Mouse (Mus musculus) limb, embryonic 14.5 days (tissue): ENCODE measurements at regions not wholly inside any gene's neighbourhood (a gene's known extent, or its start where the extent isn't known, plus 50 kb on each side); places are given as distances from the start of the nearest gene placed in this dataset.
A peak's percentile ranks its signal among the peaks of the same experiment; 100 is the strongest.

Source experiments
- ATAC-seq: fragments of 200-750 bp; cut with Nextera tagmentation; 2 replicates; pipeline ENCODE4 v1.8.0; 2017; ENCODE audit warnings: low read depth, moderate number of reproducible peaks, moderate TSS enrichment; ENCODE audit not compliant: low FRiP score
- DNase-seq: peaks from one replicate; pipeline ENCODE4 v3.0.0-alpha.2; 2015; ENCODE audit warnings: low spot score
- H3K27ac ChIP-seq: fragments of 300-500 bp; sonication (generic); replicated peaks from 2 replicates; pipeline ENCODE4 v1.5.1; 2014; ENCODE audit warnings: low read depth, mild to moderate bottlenecking, low read length, moderate library complexity, mixed read lengths
- H3K27me3 ChIP-seq: fragments of 300-500 bp; sonication (generic); 2 replicates; pipeline ENCODE4 v1.6.1; 2014; ENCODE audit warnings: low read length, mixed read lengths; ENCODE audit not compliant: control insufficient read depth, insufficient read depth
- H3K36me3 ChIP-seq: fragments of 300-500 bp; sonication (generic); 2 replicates; pipeline ENCODE4 v1.6.1; 2014; ENCODE audit warnings: mild to moderate bottlenecking, low read length, moderate library complexity, mixed read lengths; ENCODE audit not compliant: control insufficient read depth, insufficient read depth
- H3K4me1 ChIP-seq: fragments of 300-500 bp; sonication (generic); 2 replicates; pipeline ENCODE4 v1.6.1; 2014; ENCODE audit warnings: antibody characterized with exemption, low read length, mixed read lengths; ENCODE audit not compliant: control insufficient read depth, insufficient read depth
- H3K4me2 ChIP-seq: fragments of 300-500 bp; sonication (generic); replicated peaks from 2 replicates; pipeline ENCODE4 v1.6.1; 2014; ENCODE audit warnings: low read depth, mild to moderate bottlenecking, low read length, moderate library complexity; ENCODE audit not compliant: severe bottlenecking
- H3K4me3 ChIP-seq: fragments of 300-500 bp; sonication (generic); replicated peaks from 2 replicates; pipeline ENCODE4 v1.5.1; 2014; ENCODE audit warnings: low read length
- H3K9ac ChIP-seq: fragments of 300-500 bp; sonication (generic); 2 replicates; pipeline ENCODE4 v1.6.1; 2014; ENCODE audit warnings: mild to moderate bottlenecking, low read depth, low read length, moderate library complexity; ENCODE audit not compliant: severe bottlenecking
- H3K9me3 ChIP-seq: fragments of 300-500 bp; sonication (generic); 2 replicates; pipeline ENCODE4 v1.6.1; 2016; ENCODE audit warnings: low read length; ENCODE audit not compliant: control insufficient read depth
- POLR2A ChIP-seq: fragments of 200-500 bp; IDR thresholded peaks from 2 replicates; pipeline ENCODE4 v1.8.0; 2012; ENCODE audit warnings: inconsistent platforms, mild to moderate bottlenecking, moderate library complexity, borderline replicate concordance; ENCODE audit not compliant: insufficient read depth, insufficient read length; ENCODE audit errors: extremely low read depth
- WGBS: fragments of 180-500 bp; shearing (Covaris S2); extraction: QIAGEN DNeasy Blood & Tissue Kit; methylation state at CpG from one replicate; pipeline ENCODE4 v1.1.7; 2014; 5-methylcytosine and 5-hydroxymethylcytosine counted together

- TF ChIP-seq POLR2A = no peak
- Histone ChIP-seq H3K9ac (no peak overlapping the region), H3K27ac (no peak overlapping the region), H3K27me3 (peaks cover 100% of the 10 kb centered on the region), H3K4me2 (no peak overlapping the region), H3K4me3 (no peak overlapping the region), H3K4me1 (no peaks in the 10 kb centered on the region; the same call in 1 of the 2 replicates), H3K36me3 (no peaks in the 10 kb centered on the region), H3K9me3 (no peaks in the 10 kb centered on the region)
- ATAC-seq (no peak), DNase-seq (no peak)
- 24% methylated on average over 3 of the region's 3 CpGs for WGBS
Measured at GRCm38 (mm10) chr13:83724196-83724595, 220.4 kb downstream of the Mef2c start.

GRCm38 (mm10) chr13:83724995-83725394 is 221.2 kb downstream of the Mef2c start:
- Histone ChIP-seq H3K4me2 (no peak overlapping the region), H3K9me3 (no peaks in the 10 kb centered on the region), H3K9ac (no peak overlapping the region), H3K27me3 (peaks cover 98% of the 10 kb centered on the region), H3K36me3 (no peaks in the 10 kb centered on the region), H3K4me1 (no peaks in the 10 kb centered on the region; the same call in 1 of the 2 replicates), H3K4me3 (no peak overlapping the region), H3K27ac (no peak overlapping the region)
- DNase-seq = no peak
- no peak for ATAC-seq
- WGBS = under 1% methylated on average over 11 of the region's 11 CpGs
- TF ChIP-seq POLR2A = no peak

- TF ChIP-seq POLR2A = no peak
- Histone ChIP-seq H3K9ac (no peak overlapping the region), H3K9me3 (no peaks in the 10 kb centered on the region), H3K4me1 (no peaks in the 10 kb centered on the region; the same call in 1 of the 2 replicates), H3K27ac (no peak overlapping the region), H3K4me3 (no peak overlapping the region), H3K36me3 (no peaks in the 10 kb centered on the region), H3K27me3 (peaks cover 98% of the 10 kb centered on the region), H3K4me2 (no peak overlapping the region)
- DNase-seq (no peak), ATAC-seq (no peak)
- WGBS = under 1% methylated on average over 13 of the region's 13 CpGs
Measured at GRCm38 (mm10) chr13:83725831-83726230, 222.0 kb downstream of the Mef2c start.

- no peaks in the 10 kb centered on the region for H3K9me3 ChIP-seq
- TF ChIP-seq POLR2A = no peak
- H3K27me3 ChIP-seq = peaks cover 98% of the 10 kb centered on the region
- WGBS = 3% methylated on average over 13 of the region's 13 CpGs
- no peak overlapping the region for H3K27ac ChIP-seq
- H3K4me1 ChIP-seq = peaks cover 2% of the 10 kb centered on the region; the same call in 1 of the 2 replicates
- H3K4me2 ChIP-seq = no peak overlapping the region
- no peak overlapping the region for H3K9ac ChIP-seq
- no peak for ATAC-seq
- no peak overlapping the region for H3K4me3 ChIP-seq
- no peaks in the 10 kb centered on the region for H3K36me3 ChIP-seq
- no peak for DNase-seq
Measured at GRCm38 (mm10) chr13:83726346-83726975, 222.6 kb downstream of the Mef2c start.

- no peak overlapping the region for H3K9ac ChIP-seq
- TF ChIP-seq POLR2A = no peak
- H3K4me2 ChIP-seq = peak overlapping the region; percentile 26
Measured at GRCm38 (mm10) chr13:83727051-83727765, 223.4 kb downstream of the Mef2c start.

More at GRCm38 (mm10) chr13:83727051-83727765, 223.4 kb downstream of the Mef2c start:
- WGBS = under 1% methylated on average over 37 of the region's 38 CpGs
- Histone ChIP-seq H3K36me3 (no peaks in the 10 kb centered on the region), H3K27ac (no peak overlapping the region), H3K27me3 (peaks cover 98% of the 10 kb centered on the region), H3K4me1 (peaks cover 2% of the 10 kb centered on the region; the same call in 1 of the 2 replicates), H3K9me3 (no peaks in the 10 kb centered on the region), H3K4me3 (no peak overlapping the region)
- ATAC-seq (no peak), DNase-seq (no peak)
